Mouse (Mus musculus) NIH3T3 (cell line): ENCODE data around the gene Mgat4b.
A peak's percentile ranks its signal among the peaks of the same experiment; 100 is the strongest.

Experiments
- DNase-seq: peaks from one replicate; pipeline ENCODE4 v3.0.0-alpha.2; 2012; ENCODE audit warnings: low read depth

The Mgat4b gene

DNA sequence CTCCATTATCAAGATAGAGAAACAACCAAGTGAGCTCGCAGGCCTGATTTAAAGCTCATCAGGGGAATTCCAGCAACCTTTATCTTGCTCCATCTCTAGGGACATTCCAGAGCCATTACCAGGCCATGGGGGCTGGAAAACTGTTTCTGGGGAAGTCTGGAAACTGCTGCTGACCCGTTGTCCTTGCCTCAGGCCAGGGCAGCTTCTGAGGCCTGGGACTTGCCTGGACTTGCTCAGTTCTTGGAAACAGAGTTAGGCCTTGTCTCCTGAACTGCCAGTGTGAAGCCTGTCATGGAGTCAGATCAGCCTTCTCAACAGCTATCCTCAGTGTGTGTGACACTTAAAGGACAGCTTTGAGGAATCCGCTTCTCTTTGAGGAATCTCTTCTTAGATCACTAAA lies 41.5 kb downstream of the Mgat4b start:
- DNase-seq, result peak; percentile 92

GRCm38 (mm10) chr11:50252684-50253265 lies 42.1 kb downstream of the Mgat4b start:
- peak; percentile 76 for DNase-seq

DNA sequence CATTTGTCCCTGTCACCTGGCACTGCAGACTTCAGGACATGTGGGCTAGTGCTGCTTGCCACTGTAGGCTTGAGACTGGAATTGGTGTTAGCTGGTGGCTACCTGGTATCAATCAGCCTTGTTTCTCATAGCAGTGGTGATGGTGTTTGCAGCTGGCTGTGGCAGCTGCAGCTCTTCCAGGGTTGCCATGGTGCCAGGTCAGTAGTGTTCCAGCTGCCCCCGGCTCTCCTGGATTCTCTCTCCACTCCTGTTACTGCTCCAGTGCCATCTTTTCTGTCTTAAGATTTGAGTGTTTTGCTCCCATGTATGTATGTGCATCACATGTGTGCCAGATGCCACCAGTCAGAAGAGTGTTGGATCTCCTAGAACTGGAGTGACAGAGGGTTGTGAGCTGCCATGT lies 42.7 kb downstream of the Mgat4b start:
- no peak for DNase-seq

- DNase-seq, result peak; percentile 49
These were observed 43.4 kb downstream of the Mgat4b start for GRCm38 (mm10) chr11:50254010-50254580.

DNA sequence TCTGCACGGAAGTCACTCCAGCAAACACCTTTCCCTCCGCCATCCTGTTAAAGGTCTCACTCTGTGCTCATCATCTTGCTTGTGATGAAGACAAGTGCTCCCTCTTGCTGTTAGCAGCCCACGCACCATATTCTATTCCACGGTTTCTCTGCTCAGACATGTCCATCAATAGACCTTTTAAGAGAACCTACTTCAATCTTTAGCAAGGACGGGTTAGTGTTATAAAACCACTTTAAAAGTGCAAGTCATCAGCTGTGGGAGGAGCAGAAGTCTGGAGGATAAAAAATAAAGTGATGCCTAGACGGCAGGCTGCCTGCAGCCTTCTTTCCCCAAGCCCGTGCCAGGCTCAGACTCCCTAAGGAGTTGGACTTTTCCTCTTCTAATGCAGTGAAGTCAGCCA lies 45.9 kb downstream of the Mgat4b start:
- DNase-seq, result peak; percentile 31

- DNase-seq, result no peak
These were observed 47.6 kb downstream of the Mgat4b start for GRCm38 (mm10) chr11:50258310-50258709.

GRCm38 (mm10) chr11:50262020-50262419 lies 51.3 kb downstream of the Mgat4b start:
- DNase-seq, result peak; percentile 25

GRCm38 (mm10) chr11:50263198-50263597 lies 52.5 kb downstream of the Mgat4b start:
- DNase-seq, result no peak

- DNase-seq, result no peak
These were observed 55.2 kb downstream of the Mgat4b start for GRCm38 (mm10) chr11:50265931-50266330.

DNA sequence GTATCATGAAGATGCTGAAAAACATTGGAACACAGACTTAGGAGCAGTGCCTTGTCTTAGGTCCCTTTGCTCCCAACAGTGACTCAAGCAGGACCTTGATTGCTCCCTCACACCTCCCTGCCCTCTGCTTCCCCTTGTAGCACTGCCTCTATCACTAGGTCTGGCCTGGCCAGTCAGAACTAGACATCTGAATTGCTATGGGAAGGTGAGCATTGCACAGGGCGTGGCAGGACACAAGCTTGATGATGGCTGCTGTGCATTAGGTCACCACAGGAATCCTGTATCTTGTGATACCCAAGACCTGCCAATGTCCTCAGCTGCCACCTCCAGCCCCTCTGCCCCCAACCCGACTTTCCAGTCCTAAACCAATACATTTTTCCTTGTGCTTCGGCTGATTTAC lies 56.3 kb downstream of the Mgat4b start:
- DNase-seq, result no peak

- DNase-seq, result peak; percentile 62
These were observed 58.5 kb downstream of the Mgat4b start for GRCm38 (mm10) chr11:50269163-50269562.

GRCm38 (mm10) chr11:50269885-50270284 lies 59.2 kb downstream of the Mgat4b start:
- DNase-seq, result no peak

DNA sequence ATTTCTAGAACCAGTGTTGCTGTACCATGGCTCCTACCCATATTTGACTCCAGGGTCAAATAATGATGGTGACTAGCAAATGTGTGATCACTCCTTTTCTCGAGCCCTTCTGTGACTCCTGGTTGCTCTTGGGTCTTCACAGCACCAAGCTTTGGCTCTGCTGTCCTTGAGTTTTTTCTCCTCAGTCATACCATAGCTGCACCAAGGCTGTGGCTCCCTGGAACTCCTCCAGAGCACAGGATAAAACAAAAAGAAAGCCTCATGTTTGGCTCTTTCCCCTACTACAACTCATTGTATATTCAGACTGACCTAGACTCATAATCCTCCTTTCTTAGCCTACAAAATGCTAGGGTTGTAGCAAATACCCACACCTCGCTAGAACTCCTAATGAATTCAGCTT lies 62.1 kb downstream of the Mgat4b start:
- no peak for DNase-seq

DNA sequence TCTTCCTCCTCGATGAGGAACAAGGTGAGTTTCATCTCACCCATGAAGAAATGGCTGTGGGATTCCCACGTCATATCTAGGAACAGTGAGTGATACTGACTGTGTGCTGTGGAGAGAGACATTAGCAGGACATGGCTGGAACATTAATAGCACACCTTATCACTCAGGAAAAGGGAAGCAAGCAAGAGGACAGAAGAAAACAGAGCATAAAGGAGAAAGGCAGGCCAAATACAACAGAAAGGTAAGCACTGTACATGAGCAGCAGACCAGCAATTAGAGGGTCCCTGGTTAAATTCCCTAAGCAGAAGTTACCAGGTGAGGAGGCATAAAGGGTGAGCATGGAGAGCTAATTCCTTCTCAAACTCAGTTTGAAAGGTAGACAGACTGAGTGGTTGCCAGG lies 64.4 kb downstream of the Mgat4b start:
- no peak for DNase-seq

GRCm38 (mm10) chr11:50275568-50276151 lies 65.0 kb downstream of the Mgat4b start:
- DNase-seq, result peak; percentile 63

GRCm38 (mm10) chr11:50277025-50277424 lies 66.3 kb downstream of the Mgat4b start:
- no peak for DNase-seq

DNA sequence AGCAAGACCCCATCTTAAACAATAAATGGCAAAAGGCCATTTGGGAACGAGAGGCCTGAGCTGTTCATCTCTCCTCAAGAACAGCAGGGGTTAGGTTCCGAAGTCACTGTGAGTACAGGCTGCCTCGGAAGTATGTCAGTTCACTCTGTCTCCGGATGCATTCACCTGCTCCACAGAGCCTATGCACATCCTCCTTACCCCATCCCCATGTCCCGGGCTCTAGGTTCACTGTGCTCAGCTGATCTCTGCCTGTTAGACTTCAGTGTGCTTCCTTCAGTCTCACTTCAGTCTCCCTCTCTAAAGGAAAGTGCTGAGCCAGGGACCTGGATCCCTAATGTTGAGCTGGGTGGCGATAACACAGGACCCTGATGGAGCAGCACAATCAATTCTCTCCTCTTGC lies 67.0 kb downstream of the Mgat4b start:
- DNase-seq, result no peak

- DNase-seq, result no peak
These were observed 68.3 kb downstream of the Mgat4b start for GRCm38 (mm10) chr11:50279005-50279404.

GRCm38 (mm10) chr11:50280053-50280452 lies 69.4 kb downstream of the Mgat4b start:
- DNase-seq, result no peak
